Mouse (Mus musculus) intestine, postnatal 0 days (tissue): ENCODE results near the gene Golga5. TPM values are rescaled to one million over a fixed set of nuclear protein-coding genes. Genes with fewer than 3 reads are reported as not detected.

Source experiments
- ATAC-seq: fragments of 200-750 bp; cut with Nextera tagmentation; 2 replicates; pipeline ENCODE4 v1.8.0; 2017; ENCODE audit warnings: mild to moderate bottlenecking, moderate TSS enrichment, moderate library complexity
- H3K27ac ChIP-seq: fragments of 300-500 bp; sonication (generic); 2 replicates; pipeline ENCODE4 v1.5.1; 2014; ENCODE audit warnings: mild to moderate bottlenecking, low read depth, low read length, moderate library complexity
- H3K27me3 ChIP-seq: fragments of 300-500 bp; sonication (generic); replicated peaks from 2 replicates; pipeline ENCODE4 v1.6.1; 2014; ENCODE audit warnings: low read length, mixed read lengths; ENCODE audit not compliant: control insufficient read depth, insufficient read depth
- H3K36me3 ChIP-seq: fragments of 300-500 bp; sonication (generic); 2 replicates; pipeline ENCODE4 v1.6.1; 2014; ENCODE audit warnings: mild to moderate bottlenecking, moderate library complexity; ENCODE audit not compliant: control insufficient read depth, insufficient read depth
- H3K4me1 ChIP-seq: fragments of 300-500 bp; sonication (generic); replicated peaks from 2 replicates; pipeline ENCODE4 v1.6.1; 2014; ENCODE audit warnings: antibody characterized with exemption, low read length, mixed read lengths; ENCODE audit not compliant: control insufficient read depth, insufficient read depth
- H3K4me2 ChIP-seq: fragments of 300-500 bp; sonication (generic); replicated peaks from 2 replicates; pipeline ENCODE4 v1.6.1; 2014; ENCODE audit warnings: low read depth, mild to moderate bottlenecking, moderate library complexity
- H3K4me3 ChIP-seq: fragments of 300-500 bp; sonication (generic); 2 replicates; pipeline ENCODE4 v1.5.1; 2014; ENCODE audit warnings: low read depth, low read length
- H3K9ac ChIP-seq: fragments of 300-500 bp; sonication (generic); 2 replicates; pipeline ENCODE4 v1.6.1; 2014; ENCODE audit warnings: mild to moderate bottlenecking, low read depth, low read length
- H3K9me3 ChIP-seq: fragments of 300-500 bp; sonication (generic); 2 replicates; pipeline ENCODE4 v1.6.1; 2016; ENCODE audit warnings: mixed run types; ENCODE audit not compliant: control insufficient read depth
- CTCF ChIP-seq: sonication (generic); IDR thresholded peaks from 2 replicates; pipeline ENCODE4 v1.5.1; 2016; ENCODE audit warnings: low read depth, mild to moderate bottlenecking, control low read depth, antibody characterized with exemption, moderate library complexity
- WGBS: fragments of 180-500 bp; shearing (Covaris S2); extraction: QIAGEN DNeasy Blood & Tissue Kit; methylation state at CpG from one replicate; pipeline ENCODE4 v1.1.7; 2014; 5-methylcytosine and 5-hydroxymethylcytosine counted together
- polyA plus RNA-seq: library from polyadenylated mRNA; unstranded; fragments of >200 nt; fragmentation: Nextera tagmentation; extraction: Ambion mirVana; gene quantifications from 2 replicates; pipeline ENCODE4 v1.2.1, GENCODE M21; 2015

Golga5 gene
- polyA plus RNA-seq, 1 experiment from 2014 or later = 36.1 TPM

GRCm38 (mm10) chr12:102451126-102451851 lies 17.6 kb upstream of the Golga5 start:
- WGBS = 75% methylated on average over 8 of the region's 8 CpGs
- H3K27ac ChIP-seq = peak overlapping the region; percentile 35

GRCm38 (mm10) chr12:102453581-102453980 lies 15.4 kb upstream of the Golga5 start:
- 0 out of 2 replicates have a peak, but pooled peaks cover 3% of the 10 kb centered on the region for H3K4me1 ChIP-seq
- H3K27ac ChIP-seq = peak overlapping the region; percentile 79
- no peaks in the 10 kb centered on the region for H3K36me3 ChIP-seq
- no peak overlapping the region for H3K4me3 ChIP-seq
- no peak overlapping the region for H3K4me2 ChIP-seq
- 16% methylated on average over 6 of the region's 6 CpGs for WGBS
- TF ChIP-seq CTCF = no peak
- ATAC-seq = peak; percentile 99
- H3K9me3 ChIP-seq = no peaks in the 10 kb centered on the region
- H3K27me3 ChIP-seq = no peaks in the 10 kb centered on the region
- no peak overlapping the region for H3K9ac ChIP-seq

More at GRCm38 (mm10) chr12:102451126-102451851, 17.6 kb upstream of the Golga5 start:
- 0 out of 2 replicates have a peak, but pooled peaks cover 3% of the 10 kb centered on the region for H3K4me1 ChIP-seq
- no peaks in the 10 kb centered on the region for H3K27me3 ChIP-seq
- no peak for TF ChIP-seq CTCF
- no peak overlapping the region for H3K4me3 ChIP-seq
- no peaks in the 10 kb centered on the region for H3K36me3 ChIP-seq
- H3K9ac ChIP-seq = no peak overlapping the region
- H3K9me3 ChIP-seq = no peaks in the 10 kb centered on the region
- no peak for ATAC-seq
- no peak overlapping the region for H3K4me2 ChIP-seq

- no peak for ATAC-seq
- no peak overlapping the region for H3K27ac ChIP-seq
- no peaks in the 10 kb centered on the region for H3K27me3 ChIP-seq
Measured at GRCm38 (mm10) chr12:102456467-102457193, 12.3 kb upstream of the Golga5 start.

GRCm38 (mm10) chr12:102460014-102460413 lies 8.9 kb upstream of the Golga5 start:
- Histone ChIP-seq H3K36me3 (no peaks in the 10 kb centered on the region), H3K9ac (no peak overlapping the region), H3K4me2 (no peak overlapping the region), H3K27ac (no peak overlapping the region), H3K4me1 (no peaks in the 10 kb centered on the region), H3K9me3 (no peaks in the 10 kb centered on the region), H3K4me3 (no peak overlapping the region), H3K27me3 (no peaks in the 10 kb centered on the region)
- 55% methylated on average over 5 of the region's 5 CpGs for WGBS
- no peak for TF ChIP-seq CTCF
- peak; percentile 32; the same call in 1 of the 2 replicates for ATAC-seq

More at GRCm38 (mm10) chr12:102456467-102457193, 12.3 kb upstream of the Golga5 start:
- no peak overlapping the region for H3K4me2 ChIP-seq
- H3K9me3 ChIP-seq = no peaks in the 10 kb centered on the region
- WGBS = 39% methylated on average over 7 of the region's 7 CpGs
- H3K4me1 ChIP-seq = 0 out of 2 replicates have a peak, but pooled peaks cover 3% of the 10 kb centered on the region
- H3K4me3 ChIP-seq = no peak overlapping the region
- H3K9ac ChIP-seq = no peak overlapping the region
- no peaks in the 10 kb centered on the region for H3K36me3 ChIP-seq
- TF ChIP-seq CTCF = no peak

- TF ChIP-seq CTCF = peak; percentile 77
- WGBS = 71% methylated on average over 5 of the region's 5 CpGs
- no peaks in the 10 kb centered on the region for H3K9me3 ChIP-seq
- H3K27me3 ChIP-seq = no peaks in the 10 kb centered on the region
- H3K4me2 ChIP-seq = no peak overlapping the region
- H3K27ac ChIP-seq = no peak overlapping the region
- H3K36me3 ChIP-seq = no peaks in the 10 kb centered on the region
- no peak overlapping the region for H3K9ac ChIP-seq
- no peak for ATAC-seq
- H3K4me1 ChIP-seq = no peaks in the 10 kb centered on the region
- no peak overlapping the region for H3K4me3 ChIP-seq
Measured at GRCm38 (mm10) chr12:102461177-102461576, 7.8 kb upstream of the Golga5 start.

GRCm38 (mm10) chr12:102464650-102465049 lies 4.3 kb upstream of the Golga5 start:
- Histone ChIP-seq H3K4me1 (no peaks in the 10 kb centered on the region), H3K27me3 (no peaks in the 10 kb centered on the region), H3K27ac (no peak overlapping the region), H3K4me2 (no peak overlapping the region), H3K9ac (no peak overlapping the region), H3K9me3 (no peaks in the 10 kb centered on the region), H3K4me3 (no peak overlapping the region), H3K36me3 (no peaks in the 10 kb centered on the region)
- ATAC-seq = no peak
- peak; percentile 53 for TF ChIP-seq CTCF
- 69% methylated on average over 4 of the region's 4 CpGs for WGBS
